Mouse (Mus musculus) E14TG2a.4 (cell line): ENCODE measurements around the gene Dnah7a.

Experiments used
- CTCF ChIP-seq: conservative IDR thresholded peaks from 2 replicates; pipeline ENCODE4 v1.5.1; 2014; ENCODE audit warnings: low read length
- NANOG ChIP-seq: IDR thresholded peaks from 2 replicates; pipeline ENCODE4 v1.6.1; 2014; ENCODE audit warnings: borderline replicate concordance, low read length, mixed read lengths

- TF ChIP-seq CTCF (no peak), NANOG (no peak)
Observed at GRCm38 (mm10) chr1:53720601-53721351, 14.2 kb upstream of the Dnah7a start.
